Mouse (Mus musculus) adrenal gland, postnatal 14 days (tissue): Measurements from ENCODE around the gene Kcnd3. TPM values are rescaled to one million over a fixed set of nuclear protein-coding genes. Genes with fewer than 3 reads are reported as not detected.

Source experiments
- DNase-seq: peaks from one replicate; pipeline ENCODE4 v3.0.0; 2021; ENCODE audit warnings: mixed read lengths
- total RNA-seq: library from RNA; stranded (reverse); gene quantifications from 2 replicates; pipeline ENCODE4 v1.2.3, GENCODE M21; 2021

Gene Kcnd3
- total RNA-seq, 1 experiment from 2014 or later: 4.5 TPM

- no peak for DNase-seq
Measured at GRCm38 (mm10) chr3:105660530-105660929, 208.4 kb downstream of the Kcnd3 start.

- no peak for DNase-seq
Measured at GRCm38 (mm10) chr3:105663043-105663442, 210.9 kb downstream of the Kcnd3 start.

DNA sequence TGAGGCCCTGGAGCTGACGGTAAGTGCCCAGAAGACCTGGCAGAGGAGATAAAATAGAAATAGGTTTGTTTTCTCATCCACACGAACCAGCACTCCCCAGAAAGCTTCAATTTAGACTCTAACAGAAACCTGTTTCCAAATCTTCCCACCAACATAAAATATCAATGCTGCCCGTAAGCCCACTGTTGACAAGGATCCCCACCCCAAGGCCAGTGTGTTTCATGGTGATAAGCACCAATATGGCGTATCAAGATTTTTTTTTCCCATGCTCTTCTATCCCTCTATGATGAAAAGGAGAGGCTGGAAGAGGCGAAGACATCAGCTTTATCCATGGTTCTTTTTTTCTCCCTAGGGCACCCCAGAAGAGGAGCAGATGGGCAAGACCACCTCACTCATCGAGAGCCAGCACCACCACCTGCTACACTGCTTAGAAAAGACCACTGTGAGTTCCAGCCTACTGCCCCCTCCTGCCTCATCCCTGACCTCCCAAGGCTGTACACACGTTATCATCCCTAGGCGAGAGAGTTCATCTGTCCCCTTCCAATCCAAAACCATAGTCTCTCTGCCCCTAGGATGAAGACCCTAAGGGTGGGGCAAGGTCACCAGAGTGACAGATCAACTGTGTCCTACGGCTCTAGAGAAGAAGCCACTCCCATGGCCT is 213.1 kb downstream of the Kcnd3 start:
- DNase-seq: no peak

GRCm38 (mm10) chr3:105666996-105667523 is 214.9 kb downstream of the Kcnd3 start:
- no peak for DNase-seq

DNA sequence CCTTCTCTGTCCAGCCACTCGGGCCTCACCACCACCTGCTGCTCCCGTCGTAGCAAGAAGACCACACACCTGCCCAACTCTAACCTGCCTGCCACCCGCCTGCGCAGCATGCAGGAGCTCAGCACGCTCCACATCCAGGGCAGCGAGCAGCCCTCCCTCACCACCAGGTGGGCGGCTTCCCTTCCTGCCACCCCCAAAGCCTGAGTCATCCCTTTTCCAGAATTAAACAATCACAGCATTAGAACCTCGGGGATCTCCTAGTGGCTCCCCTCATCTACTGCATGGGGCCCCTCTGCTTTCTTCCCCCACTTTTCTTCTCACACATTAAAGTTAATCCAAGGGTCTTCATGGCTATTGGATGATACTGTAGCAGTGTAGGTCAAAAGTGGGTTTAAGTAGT is 216.0 kb downstream of the Kcnd3 start:
- no peak for DNase-seq

DNA sequence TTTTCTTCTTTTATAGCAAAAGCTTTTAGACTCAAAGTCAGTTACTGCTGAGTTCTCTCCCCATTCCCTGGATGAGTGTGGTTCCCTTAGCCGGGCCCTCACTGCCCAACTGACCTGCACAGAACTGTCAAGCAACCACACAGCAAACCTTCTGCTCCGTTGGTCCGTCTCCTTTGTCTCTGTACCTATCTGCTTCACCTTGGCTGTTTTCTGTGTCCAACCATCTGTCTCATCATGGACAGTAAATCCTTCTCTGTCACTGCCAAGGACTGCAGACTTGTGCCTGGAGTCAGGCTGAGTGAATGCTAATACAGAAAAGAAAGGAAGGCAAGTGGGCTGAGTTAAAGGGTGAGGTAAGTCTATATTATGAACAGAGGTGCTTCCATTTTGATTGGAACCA is 217.6 kb downstream of the Kcnd3 start:
- DNase-seq: no peak

- no peak for DNase-seq
Measured at GRCm38 (mm10) chr3:105670801-105671200, 218.7 kb downstream of the Kcnd3 start.

- DNase-seq: peak; percentile 77
Measured at GRCm38 (mm10) chr3:105674595-105675218, 222.6 kb downstream of the Kcnd3 start.

DNA sequence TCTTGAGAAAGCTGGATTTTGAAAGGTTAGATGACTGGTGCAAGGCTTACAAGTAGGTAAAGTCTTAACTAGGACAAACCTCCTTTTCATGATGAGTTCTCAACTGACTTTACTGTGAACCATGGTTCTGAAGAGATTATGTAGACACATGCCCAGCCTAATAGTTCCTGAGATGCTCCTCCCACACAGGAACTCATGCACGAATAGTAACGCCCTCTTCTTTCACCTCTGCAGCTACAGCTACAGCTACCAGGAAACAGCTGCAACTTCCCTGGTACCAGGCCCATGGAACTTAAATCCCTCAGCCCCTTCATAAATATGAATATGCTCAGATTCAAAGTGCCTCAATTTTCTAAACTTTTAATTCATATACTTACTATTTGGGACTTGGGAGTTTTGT is 223.8 kb downstream of the Kcnd3 start:
- DNase-seq: no peak

DNA sequence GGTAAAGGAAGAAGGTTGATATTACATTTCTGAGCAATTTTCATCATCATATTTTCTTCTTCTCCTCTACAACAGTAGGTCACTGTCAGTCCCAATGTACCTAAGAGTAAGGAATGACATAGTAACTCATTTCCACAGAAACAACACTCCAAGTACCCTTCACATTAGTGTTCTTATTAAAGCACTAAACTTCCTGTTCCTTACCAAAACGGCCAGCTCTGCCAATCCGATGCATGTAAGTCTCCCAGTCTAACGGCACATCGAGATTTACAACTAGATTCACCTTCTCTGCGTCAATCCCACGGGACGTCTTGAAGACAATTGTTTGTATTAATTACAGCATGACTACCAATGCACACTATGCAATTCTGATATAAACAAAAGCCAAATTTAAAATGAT is 228.2 kb downstream of the Kcnd3 start:
- DNase-seq: no peak

DNA sequence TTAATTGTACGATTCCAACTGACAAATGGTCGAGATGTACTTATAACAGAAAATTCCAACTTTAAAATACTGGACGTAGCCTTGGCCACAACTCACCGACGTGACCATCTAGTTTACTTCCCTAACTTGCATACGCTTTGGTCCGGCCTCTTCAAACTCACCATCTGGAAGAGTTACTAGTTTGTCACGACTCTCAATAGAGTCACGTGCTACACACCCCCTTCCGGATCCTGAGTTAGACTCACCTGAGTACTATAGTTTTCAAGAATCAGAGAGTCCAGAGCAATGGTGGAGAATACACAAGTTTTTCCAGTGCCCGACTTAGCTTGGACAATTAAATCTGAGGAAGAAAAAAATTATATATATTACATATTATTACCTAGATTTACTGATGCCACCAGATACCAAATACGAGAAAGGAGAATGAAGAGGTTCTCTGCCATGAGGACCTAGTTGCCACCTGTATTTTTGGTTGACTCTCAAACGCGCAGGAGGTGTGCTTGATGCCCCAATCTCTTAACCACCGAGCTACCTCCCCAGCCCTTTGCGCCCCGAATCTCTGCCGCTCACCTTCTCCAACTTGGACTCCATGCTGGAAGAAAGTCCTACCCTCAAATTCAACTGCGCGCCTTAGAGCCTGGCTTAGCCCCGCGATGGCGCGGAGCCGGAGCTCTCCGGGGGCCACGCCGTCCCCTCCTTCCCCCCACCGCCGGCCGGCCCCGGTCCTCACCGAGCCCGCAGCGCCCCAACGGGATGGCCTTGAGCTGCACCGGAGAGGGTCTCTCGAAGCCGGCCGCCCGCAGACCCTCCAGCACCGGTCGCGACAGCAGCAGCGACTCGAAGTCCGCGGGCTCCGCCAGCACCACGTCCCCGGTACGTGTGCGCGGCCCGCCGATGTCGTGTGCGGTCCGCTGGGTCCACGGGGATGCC is 234.5 kb downstream of the Kcnd3 start:
- no peak for DNase-seq

DNA sequence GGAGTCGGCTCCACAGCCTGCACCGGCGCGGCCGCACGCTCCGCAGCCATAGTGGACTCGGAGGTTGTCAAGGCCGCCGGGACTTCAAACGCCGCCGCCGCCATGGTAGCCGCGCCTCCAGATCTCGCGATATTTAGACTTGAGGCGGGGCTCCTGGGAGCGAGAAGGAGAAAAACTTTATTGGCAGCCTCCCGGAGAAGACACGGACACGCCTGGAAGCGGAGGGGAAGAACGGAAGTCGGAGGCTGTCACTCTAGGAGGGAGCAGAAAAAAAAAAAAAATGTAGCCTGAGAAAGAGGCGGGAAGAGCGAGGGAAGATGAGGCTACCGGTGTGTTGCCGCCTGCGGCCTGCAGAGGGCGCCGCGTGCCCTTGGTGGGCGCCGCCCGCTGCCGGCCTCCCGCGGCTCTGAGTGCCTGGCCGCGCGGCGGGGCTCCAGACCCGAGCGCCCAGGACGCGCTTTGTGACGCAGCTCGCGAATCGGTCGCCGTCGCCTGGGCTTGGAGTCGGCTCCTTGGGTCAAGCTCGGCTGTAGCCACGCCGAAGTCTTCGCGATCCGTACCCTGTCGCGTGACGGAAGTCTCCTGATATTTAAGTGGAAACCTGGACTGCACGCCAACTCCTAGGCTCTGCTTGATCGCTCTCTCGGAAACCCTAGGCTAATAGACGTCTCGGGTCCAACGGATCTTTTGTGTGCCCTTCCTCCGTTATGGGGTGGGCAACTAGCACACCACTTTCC is 235.4 kb downstream of the Kcnd3 start, which contains the start of gene Ddx20:
Gene Ddx20 (minus strand): TSS at position 251 of the 737 bp plus-strand sequence.
- DNase-seq: peak; percentile 97

- no peak for DNase-seq
Measured at GRCm38 (mm10) chr3:105688536-105688935, 236.4 kb downstream of the Kcnd3 start.

GRCm38 (mm10) chr3:105693327-105694080 is 241.4 kb downstream of the Kcnd3 start:
- DNase-seq: no peak

DNA sequence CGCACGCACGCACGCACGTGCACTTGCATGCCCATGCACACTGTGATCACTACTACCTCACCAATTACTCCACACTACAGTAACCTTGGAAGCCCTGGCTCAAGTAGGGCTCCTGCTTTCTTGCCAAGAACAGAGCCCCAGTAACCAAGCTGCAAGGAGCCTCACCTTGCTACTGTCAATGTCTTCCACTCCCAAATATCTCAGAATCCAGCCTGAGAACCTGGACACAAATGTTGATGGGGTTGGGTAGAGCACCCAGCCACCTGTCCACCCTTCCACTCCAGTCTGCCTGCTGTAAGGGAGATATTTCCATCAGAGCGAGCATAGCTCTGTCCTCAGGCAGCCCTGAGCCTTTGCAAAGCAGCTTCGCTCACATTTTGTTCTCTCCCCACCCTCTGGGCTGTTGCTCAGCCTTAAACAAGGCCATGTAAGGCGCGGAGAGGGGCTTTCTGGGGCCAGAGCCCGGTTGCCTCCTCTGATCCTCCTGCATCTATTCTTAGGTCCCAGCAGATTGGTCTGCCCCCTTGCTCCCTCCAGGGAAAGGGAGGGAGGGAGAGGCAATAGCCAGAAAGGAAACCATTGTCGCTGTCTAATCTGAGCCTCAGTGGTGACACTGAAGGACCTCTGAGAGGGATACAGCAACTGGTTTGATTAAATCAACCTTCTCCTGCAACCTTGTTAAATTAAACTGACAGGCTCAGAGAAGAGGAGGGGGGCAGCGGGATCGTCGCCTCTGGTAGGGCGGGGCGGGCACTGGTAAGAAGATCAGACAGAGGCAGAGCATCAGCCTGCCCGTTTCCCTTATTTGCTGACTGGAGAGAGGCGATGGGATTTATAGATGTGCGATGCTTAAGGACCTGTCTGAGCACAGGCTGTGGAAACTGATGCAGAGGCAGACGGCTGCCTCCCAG is 243.6 kb downstream of the Kcnd3 start:
- DNase-seq: peak; percentile 36

GRCm38 (mm10) chr3:105696387-105697147 is 244.4 kb downstream of the Kcnd3 start:
- DNase-seq: peak; percentile 32

DNA sequence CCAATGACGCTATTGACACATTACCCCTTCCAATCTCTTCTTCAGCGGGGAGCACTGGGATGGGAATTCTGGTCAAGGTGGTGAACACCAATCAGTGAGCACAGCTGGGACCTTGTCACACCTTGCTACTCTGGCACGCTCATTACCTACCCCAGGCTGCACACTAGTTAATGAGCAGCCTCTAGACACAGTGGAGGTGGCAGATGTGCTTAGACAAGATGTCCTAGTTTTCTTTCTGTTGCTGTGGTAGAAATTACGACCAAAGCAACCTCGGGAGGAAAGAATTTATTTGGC is 245.0 kb downstream of the Kcnd3 start:
- no peak for DNase-seq

DNA sequence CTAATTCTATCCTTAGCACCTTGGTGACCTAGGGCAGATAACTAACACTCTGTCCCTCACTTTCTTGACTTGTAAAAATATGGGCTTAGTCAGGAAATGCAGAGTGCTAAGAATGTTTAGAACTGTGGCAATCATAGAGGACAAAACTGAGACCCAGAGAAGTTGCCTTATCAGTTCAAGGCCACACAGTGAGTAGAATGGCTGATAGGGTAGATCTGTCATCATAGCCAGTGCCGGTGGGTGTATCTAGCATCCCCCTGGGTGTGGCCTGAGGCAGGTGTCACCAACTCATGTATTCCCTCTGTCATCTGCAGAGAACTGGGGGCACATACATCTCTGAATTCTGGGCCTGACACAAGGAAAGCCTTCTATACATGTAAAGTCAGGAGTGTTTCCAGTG is 246.2 kb downstream of the Kcnd3 start:
- DNase-seq: no peak

DNA sequence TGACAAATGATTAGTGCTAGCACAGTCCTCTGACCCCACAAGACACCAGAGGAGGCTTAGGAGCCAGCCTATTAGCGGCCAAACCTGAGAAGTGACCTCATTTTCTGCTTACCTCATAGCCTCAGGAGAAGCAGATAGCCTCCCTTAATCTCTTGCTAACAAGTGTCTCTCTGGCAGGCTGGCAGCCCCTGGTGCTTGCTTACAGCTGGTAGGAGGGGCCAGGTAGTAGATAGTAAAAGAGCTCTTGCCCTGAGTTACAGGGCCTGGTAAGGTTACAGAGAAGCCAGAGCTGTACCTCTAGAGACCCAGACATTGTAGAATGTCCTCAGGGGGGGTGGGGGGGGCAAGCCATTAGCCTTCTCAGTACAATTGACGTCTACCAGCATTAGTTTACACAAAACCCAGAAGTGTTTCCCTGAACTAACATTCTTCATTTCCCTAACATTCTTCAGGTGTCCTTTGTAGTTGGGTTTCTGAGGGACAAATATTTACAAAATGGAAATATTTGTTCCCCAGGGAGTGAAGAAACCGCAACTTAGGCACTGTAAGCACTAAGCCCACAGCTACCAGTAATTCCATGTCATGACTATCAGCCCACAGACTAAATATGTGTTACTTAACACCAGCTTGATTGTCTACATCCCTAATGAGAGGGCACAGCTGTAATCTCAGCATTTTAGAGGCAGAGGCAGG is 247.3 kb downstream of the Kcnd3 start:
- no peak for DNase-seq
